Mouse (Mus musculus): Measurements from ENCODE around the gene P2ry14. TPM values are rescaled to one million over a fixed set of nuclear protein-coding genes. Genes with fewer than 3 reads are reported as not detected.
"Not testable (repeated sequence)": the region's sequence is repeated elsewhere in the genome, so short reads cannot be mapped to it uniquely, and the experiment has no call there.

Gene P2ry14
- polyA plus RNA-seq, 1 experiment: 1.4 TPM

GRCm38 (mm10) chr3:59125783-59126555, 27.4 kb downstream of the P2ry14 start:
- TF ChIP-seq POLR2A (IDR thresholded peaks at IDR 0.05; ENCODE audit: borderline replicate concordance, extremely low read depth, insufficient read depth, insufficient read length, poor library complexity, severe bottlenecking) (no peak), CTCF (IDR thresholded peaks at IDR 0.05; ENCODE audit: borderline replicate concordance, extremely low read depth, insufficient read depth, insufficient read length) (no peak)
- DNase-seq (ENCODE audit: low read depth): no peak

DNA sequence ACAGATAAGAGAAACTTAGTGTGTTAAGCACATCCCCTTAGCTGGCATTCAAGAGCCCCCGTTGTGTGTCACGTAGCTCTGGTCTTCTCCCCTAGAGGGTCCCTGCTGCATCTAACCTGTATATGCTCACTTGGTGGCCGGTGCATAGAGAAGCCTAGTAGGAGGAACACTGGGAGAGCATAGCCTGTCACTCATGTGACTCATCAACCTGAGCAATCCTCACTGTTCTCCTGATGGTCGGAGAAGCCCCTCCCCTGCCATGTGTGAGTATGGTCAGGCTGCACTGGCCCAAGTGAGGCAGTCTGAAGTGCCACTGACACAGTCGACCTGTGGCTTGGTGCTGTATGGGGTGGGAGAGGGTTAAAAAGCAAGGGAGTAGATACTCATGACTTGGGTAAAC, 28.4 kb downstream of the P2ry14 start:
- TF ChIP-seq POLR2A (IDR thresholded peaks at IDR 0.05; ENCODE audit: borderline replicate concordance, extremely low read depth, insufficient read depth, insufficient read length, poor library complexity, severe bottlenecking): no peak
- no peak for TF ChIP-seq CTCF (IDR thresholded peaks at IDR 0.05; ENCODE audit: borderline replicate concordance, extremely low read depth, insufficient read depth, insufficient read length)
- no peak for DNase-seq (ENCODE audit: low read depth)

DNA sequence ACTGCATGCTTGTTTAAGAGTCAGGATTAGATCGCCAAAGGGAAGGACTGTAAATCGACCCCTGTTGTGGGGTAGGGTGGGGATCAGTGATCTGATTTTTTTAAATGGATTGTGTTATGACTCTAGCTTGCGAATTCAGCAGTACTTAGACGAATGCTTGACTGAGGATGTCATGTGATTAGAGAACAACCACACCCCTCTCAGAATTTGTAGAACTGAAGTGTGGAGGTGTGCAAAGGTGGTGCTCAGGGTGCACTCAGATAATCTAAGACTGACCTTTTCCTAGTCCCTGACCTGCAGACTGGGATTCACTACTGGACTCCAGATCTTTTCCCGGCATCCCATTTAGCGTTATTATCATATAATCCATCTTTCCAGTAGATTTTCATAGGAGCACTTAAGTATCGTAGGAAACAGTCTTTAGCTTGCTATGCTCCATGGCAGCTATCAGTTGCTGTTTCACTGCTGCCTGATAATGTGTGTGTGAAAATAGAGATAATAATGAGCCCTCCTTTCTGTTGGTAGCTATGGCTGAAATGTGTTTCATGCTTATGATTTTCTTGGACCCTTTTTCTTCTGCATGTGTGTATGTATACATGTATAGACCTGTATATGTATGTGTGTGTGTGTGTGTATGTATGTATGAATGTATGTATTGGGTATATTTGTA, 31.5 kb downstream of the P2ry14 start:
- TF ChIP-seq CTCF (IDR thresholded peaks at IDR 0.05; ENCODE audit: borderline replicate concordance, extremely low read depth, insufficient read depth, insufficient read length) (no peak), POLR2A (IDR thresholded peaks at IDR 0.05; ENCODE audit: borderline replicate concordance, extremely low read depth, insufficient read depth, insufficient read length, poor library complexity, severe bottlenecking) (no peak)
- no peak for DNase-seq (ENCODE audit: low read depth)

- DNase-seq (ENCODE audit: low read depth): peak; percentile 21
These were observed 32.2 kb downstream of the P2ry14 start for GRCm38 (mm10) chr3:59121067-59121730.

DNA sequence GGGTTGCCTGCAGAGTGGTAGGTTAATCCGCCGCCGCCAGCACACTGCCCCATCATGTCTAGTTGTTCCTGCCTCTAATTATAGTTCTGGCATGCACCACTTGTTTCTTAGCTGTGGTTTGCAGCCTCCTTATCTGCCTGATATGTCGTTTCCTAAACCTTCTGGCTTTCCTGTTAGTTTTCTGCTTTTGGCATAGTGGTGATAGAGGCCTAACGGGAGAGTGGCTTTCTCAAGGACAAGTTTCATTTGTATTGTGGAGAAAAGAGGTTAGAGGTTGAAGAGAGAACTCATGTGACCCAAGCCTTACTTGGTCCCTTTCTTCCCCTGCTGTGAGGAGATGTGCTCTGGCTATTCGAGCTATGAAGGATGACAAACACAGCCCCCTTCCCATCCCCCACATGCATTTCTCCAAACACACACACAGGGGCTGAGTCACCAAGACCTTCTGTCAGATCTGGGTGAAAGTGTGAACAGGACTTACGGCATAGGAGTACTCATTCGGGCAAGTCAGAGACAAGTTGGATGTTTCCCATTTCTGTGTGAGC, 39.4 kb downstream of the P2ry14 start:
- TF ChIP-seq CTCF (IDR thresholded peaks at IDR 0.05; ENCODE audit: borderline replicate concordance, extremely low read depth, insufficient read depth, insufficient read length): no peak
- TF ChIP-seq POLR2A (IDR thresholded peaks at IDR 0.05; ENCODE audit: borderline replicate concordance, extremely low read depth, insufficient read depth, insufficient read length, poor library complexity, severe bottlenecking): no peak
- DNase-seq (ENCODE audit: low read depth): no peak

More at GRCm38 (mm10) chr3:59121067-59121730, 32.2 kb downstream of the P2ry14 start:
- TF ChIP-seq POLR2A (IDR thresholded peaks at IDR 0.05; ENCODE audit: borderline replicate concordance, extremely low read depth, insufficient read depth, insufficient read length, poor library complexity, severe bottlenecking) (no peak), CTCF (IDR thresholded peaks at IDR 0.05; ENCODE audit: borderline replicate concordance, extremely low read depth, insufficient read depth, insufficient read length) (no peak)

DNA sequence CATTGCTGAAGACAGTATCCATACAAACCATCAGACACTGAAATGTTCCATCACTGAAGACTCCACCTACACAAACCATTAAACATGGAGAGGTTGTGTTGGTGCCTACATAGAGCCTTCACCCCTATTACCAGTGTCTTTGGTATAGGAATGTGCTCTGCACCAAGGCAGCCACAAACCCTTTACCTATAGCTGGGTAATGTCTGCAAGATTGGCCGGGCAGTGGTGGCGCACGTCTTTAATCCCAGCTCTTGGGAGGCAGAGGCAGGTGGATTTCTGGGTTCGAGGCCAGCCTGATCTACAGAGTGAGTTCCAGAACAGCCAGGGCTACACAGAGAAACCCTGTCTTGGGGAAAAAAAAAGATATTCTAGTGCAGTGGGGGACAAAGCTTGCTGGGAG, 40.1 kb downstream of the P2ry14 start:
- DNase-seq (ENCODE audit: low read depth): not testable (repeated sequence)

- DNase-seq (ENCODE audit: low read depth): no peak
- TF ChIP-seq CTCF (IDR thresholded peaks at IDR 0.05; ENCODE audit: borderline replicate concordance, extremely low read depth, insufficient read depth, insufficient read length) (no peak), POLR2A (IDR thresholded peaks at IDR 0.05; ENCODE audit: borderline replicate concordance, extremely low read depth, insufficient read depth, insufficient read length, poor library complexity, severe bottlenecking) (no peak)
These were observed 41.5 kb downstream of the P2ry14 start for GRCm38 (mm10) chr3:59111944-59112343.

DNA sequence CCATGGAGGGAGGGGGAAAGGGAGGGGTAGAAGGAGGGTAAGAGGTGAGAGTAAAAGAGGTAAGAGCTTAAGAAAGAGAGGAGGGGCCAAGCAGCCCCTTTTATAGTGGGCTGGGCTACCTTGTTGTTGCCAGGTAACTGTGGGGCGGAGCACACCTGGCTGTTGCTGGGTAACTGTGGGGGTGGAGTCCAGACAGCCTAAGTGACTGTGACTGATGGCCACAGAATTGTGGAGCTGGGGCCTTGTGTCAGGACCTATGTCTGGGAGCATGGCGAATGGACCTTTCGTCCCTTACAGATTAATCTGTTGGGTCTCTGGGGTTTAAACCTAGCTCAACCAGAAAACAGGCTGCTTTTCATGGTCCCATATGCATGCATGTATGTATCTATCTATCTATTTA, 43.6 kb downstream of the P2ry14 start:
- DNase-seq (ENCODE audit: low read depth): not testable (repeated sequence)

GRCm38 (mm10) chr3:59107439-59107838, 46.0 kb downstream of the P2ry14 start:
- no peak for DNase-seq (ENCODE audit: low read depth)
- TF ChIP-seq POLR2A (IDR thresholded peaks at IDR 0.05; ENCODE audit: borderline replicate concordance, extremely low read depth, insufficient read depth, insufficient read length, poor library complexity, severe bottlenecking) (no peak), CTCF (IDR thresholded peaks at IDR 0.05; ENCODE audit: borderline replicate concordance, extremely low read depth, insufficient read depth, insufficient read length) (no peak)

DNA sequence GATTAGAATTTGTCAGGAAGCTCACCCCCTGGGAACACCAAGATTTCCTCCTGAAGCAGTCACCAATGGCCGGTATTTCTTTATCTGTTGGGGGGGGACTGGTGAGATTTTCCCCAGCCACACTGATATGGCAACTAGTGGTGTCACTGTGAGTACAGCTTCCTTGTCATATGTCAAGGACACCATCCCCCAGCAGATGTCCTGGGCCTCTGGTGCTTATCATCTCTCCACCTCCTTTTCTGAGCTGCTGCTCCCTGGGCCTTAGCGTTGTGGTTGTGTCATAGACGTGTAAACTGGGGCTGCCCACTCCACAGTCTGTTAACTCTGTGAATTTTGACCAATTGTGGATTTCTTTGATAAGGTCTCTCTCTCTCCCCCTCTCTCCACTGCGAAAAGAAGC, 49.0 kb downstream of the P2ry14 start:
- DNase-seq (ENCODE audit: low read depth): no peak
- no peak for TF ChIP-seq CTCF (IDR thresholded peaks at IDR 0.05; ENCODE audit: borderline replicate concordance, extremely low read depth, insufficient read depth, insufficient read length)

- DNase-seq (ENCODE audit: low read depth): no peak
- TF ChIP-seq CTCF (IDR thresholded peaks at IDR 0.05; ENCODE audit: borderline replicate concordance, extremely low read depth, insufficient read depth, insufficient read length) (no peak), POLR2A (IDR thresholded peaks at IDR 0.05; ENCODE audit: borderline replicate concordance, extremely low read depth, insufficient read depth, insufficient read length, poor library complexity, severe bottlenecking) (no peak)
These were observed 51.3 kb downstream of the P2ry14 start for GRCm38 (mm10) chr3:59102146-59102545.

All from brain, embryonic 14.5 days (tissue).